Mouse (Mus musculus) thymus, adult 2 months (tissue): ENCODE results near the gene Stxbp4.

ENCODE experiments used
- CTCF ChIP-seq: fragments of 200-500 bp; IDR thresholded peaks from 2 replicates; pipeline ENCODE4 v1.5.1; 2012; ENCODE audit warnings: mild to moderate bottlenecking, control low read depth, low read length, moderate library complexity, borderline replicate concordance; ENCODE audit not compliant: control insufficient read depth, poor library complexity, insufficient read depth; ENCODE audit errors: extremely low read depth
- POLR2A ChIP-seq: fragments of 200-500 bp; IDR thresholded peaks from 2 replicates; pipeline ENCODE4 v1.6.1; 2012; ENCODE audit warnings: mild to moderate bottlenecking, low read length, control low read depth, moderate library complexity; ENCODE audit not compliant: control insufficient read depth, poor library complexity, insufficient read depth; ENCODE audit errors: extremely low read depth

DNA sequence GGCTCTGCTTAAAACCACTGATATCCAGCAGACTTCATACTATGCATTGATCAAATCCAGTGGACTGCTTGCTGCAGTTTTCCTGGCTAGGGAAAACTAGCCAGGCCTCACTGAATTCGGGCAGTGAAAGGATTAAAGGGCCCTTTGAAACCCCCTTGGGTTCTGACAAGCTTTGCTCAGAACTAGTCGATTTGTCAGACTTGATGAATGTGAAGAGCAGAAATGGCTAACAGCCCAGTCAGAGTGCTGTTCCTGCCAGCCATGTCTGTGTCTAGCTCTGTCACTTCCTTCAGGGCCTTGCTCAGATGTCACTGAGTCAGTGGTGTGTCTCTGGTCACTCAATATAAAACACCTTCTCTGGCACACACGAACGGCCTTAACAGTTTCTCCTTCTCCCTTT is 136.0 kb downstream of the Stxbp4 start:
- TF ChIP-seq POLR2A (no peak), CTCF (no peak)
